Mouse (Mus musculus) stomach, postnatal 0 days (tissue): ENCODE measurements around the gene Khk.

Source experiments
- CTCF ChIP-seq: IDR thresholded peaks from 2 replicates; pipeline ENCODE4 v1.5.1; 2016; ENCODE audit warnings: antibody characterized with exemption, low read depth, mild to moderate bottlenecking, moderate library complexity
- EP300 ChIP-seq: optimal IDR thresholded peaks from 2 replicates; pipeline ENCODE3; 2016; ENCODE audit warnings: antibody characterized with exemption

GRCm38 (mm10) chr5:30912156-30912555, 9.1 kb upstream of the Khk start:
- TF ChIP-seq CTCF (no peak), EP300 (no peak)
